Mouse (Mus musculus) intestine, embryonic 16.5 days (tissue): Measurements from ENCODE around the gene Myl6. TPM values are rescaled to one million over a fixed set of nuclear protein-coding genes. Genes with fewer than 3 reads are reported as not detected.
"Not testable (repeated sequence)": the region's sequence is repeated elsewhere in the genome, so short reads cannot be mapped to it uniquely, and the experiment has no call there.

ENCODE experiments used
- ATAC-seq: fragments of 200-750 bp; cut with Nextera tagmentation; 2 replicates; pipeline ENCODE4 v1.8.0; 2017; ENCODE audit warnings: moderate TSS enrichment, moderate library complexity
- H3K27ac ChIP-seq: fragments of 300-500 bp; sonication (generic); 2 replicates; pipeline ENCODE4 v1.5.1; 2014; ENCODE audit warnings: mild to moderate bottlenecking, low read length
- H3K27me3 ChIP-seq: fragments of 300-500 bp; sonication (generic); replicated peaks from 2 replicates; pipeline ENCODE4 v1.6.1; 2014; ENCODE audit warnings: low read length, control low read depth, mixed read lengths; ENCODE audit not compliant: control insufficient read depth, insufficient read depth
- H3K36me3 ChIP-seq: fragments of 300-500 bp; sonication (generic); 2 replicates; pipeline ENCODE4 v1.6.1; 2014; ENCODE audit warnings: low read length, control low read depth; ENCODE audit not compliant: control insufficient read depth, insufficient read depth
- H3K4me1 ChIP-seq: fragments of 300-500 bp; sonication (generic); 2 replicates; pipeline ENCODE4 v1.6.1; 2014; ENCODE audit warnings: low read length, control low read depth, mixed read lengths; ENCODE audit not compliant: control insufficient read depth, insufficient read depth
- H3K4me2 ChIP-seq: fragments of 300-500 bp; sonication (generic); 2 replicates; pipeline ENCODE4 v1.6.1; 2014; ENCODE audit warnings: low read depth, low read length, control low read depth
- H3K4me3 ChIP-seq: fragments of 300-500 bp; sonication (generic); 2 replicates; pipeline ENCODE4 v1.5.1; 2014; ENCODE audit warnings: mild to moderate bottlenecking, low read length
- H3K9ac ChIP-seq: fragments of 300-500 bp; sonication (generic); 2 replicates; pipeline ENCODE4 v1.6.1; 2014; ENCODE audit warnings: low read depth, low read length
- H3K9me3 ChIP-seq: fragments of 300-500 bp; sonication (generic); 2 replicates; pipeline ENCODE4 v1.6.1; 2016; ENCODE audit warnings: low read length, control low read depth; ENCODE audit not compliant: control insufficient read depth
- WGBS: fragments of 180-500 bp; shearing (Covaris S2); extraction: QIAGEN DNeasy Blood & Tissue Kit; methylation state at CpG from one replicate; pipeline ENCODE4 v1.1.7; 2014; 5-methylcytosine and 5-hydroxymethylcytosine counted together
- polyA plus RNA-seq: library from polyadenylated mRNA; unstranded; fragments of >200 nt; fragmentation: Nextera tagmentation; extraction: Ambion mirVana; gene quantifications from 2 replicates; pipeline ENCODE4 v1.2.1, GENCODE M21; 2015

The Myl6 gene
- polyA plus RNA-seq, 1 experiment from 2014 or later, result 1,876 TPM

GRCm38 (mm10) chr10:128493319-128493694 lies 638 bp downstream of the Myl6 start:
- ATAC-seq, result peak; percentile 29
- H3K4me1 ChIP-seq, result peaks cover 32% of the 10 kb centered on the region
- WGBS, result under 1% methylated on average over 12 of the region's 12 CpGs

GRCm38 (mm10) chr10:128492633-128493311 lies 1.2 kb downstream of the Myl6 start:
- Histone ChIP-seq H3K4me2 (peak overlapping the region; percentile 78), H3K4me1 (peaks cover 28% of the 10 kb centered on the region), H3K27ac (peak overlapping the region; percentile 98), H3K36me3 (peaks cover 12% of the 10 kb centered on the region), H3K4me3 (peak overlapping the region; percentile 87), H3K9me3 (no peaks in the 10 kb centered on the region), H3K9ac (peak overlapping the region; percentile 95), H3K27me3 (no peaks in the 10 kb centered on the region)
- 13% methylated on average over 12 of the region's 12 CpGs for WGBS
- peak; percentile 73 for ATAC-seq

More at GRCm38 (mm10) chr10:128493319-128493694, 638 bp downstream of the Myl6 start:
- no peaks in the 10 kb centered on the region for H3K27me3 ChIP-seq
- H3K4me2 ChIP-seq, result peak overlapping the region; percentile 78
- peak overlapping the region; percentile 87 for H3K4me3 ChIP-seq
- H3K36me3 ChIP-seq, result peaks cover 8% of the 10 kb centered on the region; the same call in 1 of the 2 replicates
- peak overlapping the region; percentile 98 for H3K27ac ChIP-seq
- H3K9ac ChIP-seq, result peak overlapping the region; percentile 95
- no peaks in the 10 kb centered on the region for H3K9me3 ChIP-seq

- Histone ChIP-seq H3K36me3 (peaks cover 18% of the 10 kb centered on the region), H3K4me2 (peak overlapping the region; percentile 78), H3K4me1 (peaks cover 28% of the 10 kb centered on the region), H3K9ac (peak overlapping the region; percentile 95), H3K4me3 (peak overlapping the region; percentile 87), H3K27ac (peak overlapping the region; percentile 98)
- not testable (repeated sequence) for H3K9me3 ChIP-seq, H3K27me3 ChIP-seq, ATAC-seq
- 32% methylated on average over 8 of the region's 8 CpGs for WGBS
Measured at GRCm38 (mm10) chr10:128492051-128492450, 1.9 kb downstream of the Myl6 start.

GRCm38 (mm10) chr10:128491495-128491894 lies 2.5 kb downstream of the Myl6 start:
- peak overlapping the region; percentile 78 for H3K4me2 ChIP-seq
- H3K4me3 ChIP-seq, result peak overlapping the region; percentile 87
- peaks cover 28% of the 10 kb centered on the region for H3K4me1 ChIP-seq
- peaks cover 21% of the 10 kb centered on the region for H3K36me3 ChIP-seq
- no peak for ATAC-seq
- no peaks in the 10 kb centered on the region for H3K9me3 ChIP-seq
- H3K9ac ChIP-seq, result peak overlapping the region; percentile 95
- H3K27ac ChIP-seq, result peak overlapping the region; percentile 98
- no peaks in the 10 kb centered on the region for H3K27me3 ChIP-seq
- 21% methylated on average over 6 of the region's 6 CpGs for WGBS

- Histone ChIP-seq H3K4me1 (peaks cover 28% of the 10 kb centered on the region), H3K4me2 (peak overlapping the region; percentile 78), H3K36me3 (peaks cover 21% of the 10 kb centered on the region), H3K4me3 (peak overlapping the region; percentile 87), H3K27me3 (no peaks in the 10 kb centered on the region), H3K27ac (peak overlapping the region; percentile 98), H3K9ac (peak overlapping the region; percentile 95; the same call in 1 of the 2 replicates), H3K9me3 (no peaks in the 10 kb centered on the region)
- no peak for ATAC-seq
- WGBS, result 25% methylated on average over 5 of the region's 5 CpGs
Measured at GRCm38 (mm10) chr10:128490912-128491311, 3.0 kb downstream of the Myl6 start.

- Histone ChIP-seq H3K4me3 (0 out of 2 replicates have a peak overlapping the region, but pooled peaks have one; percentile 9), H3K27me3 (no peaks in the 10 kb centered on the region), H3K9ac (no peak overlapping the region; the same call in 1 of the 2 replicates), H3K9me3 (no peaks in the 10 kb centered on the region), H3K4me1 (peaks cover 28% of the 10 kb centered on the region), H3K4me2 (no peak overlapping the region), H3K36me3 (peaks cover 25% of the 10 kb centered on the region), H3K27ac (peak overlapping the region; percentile 98)
- ATAC-seq, result no peak
- WGBS, result 35% methylated on average over 5 of the region's 5 CpGs
Measured at GRCm38 (mm10) chr10:128490232-128490631, 3.7 kb downstream of the Myl6 start.

GRCm38 (mm10) chr10:128489785-128490184 lies 4.2 kb downstream of the Myl6 start:
- Histone ChIP-seq H3K9me3 (no peaks in the 10 kb centered on the region), H3K36me3 (peaks cover 25% of the 10 kb centered on the region), H3K4me3 (peak overlapping the region; percentile 9; the same call in 1 of the 2 replicates), H3K4me1 (peaks cover 25% of the 10 kb centered on the region), H3K4me2 (no peak overlapping the region), H3K9ac (peak overlapping the region; percentile 27; the same call in 1 of the 2 replicates), H3K27me3 (no peaks in the 10 kb centered on the region), H3K27ac (peak overlapping the region; percentile 98)
- 40% methylated on average over 4 of the region's 4 CpGs for WGBS
- no peak for ATAC-seq

GRCm38 (mm10) chr10:128489380-128489779 lies 4.6 kb downstream of the Myl6 start:
- no peak overlapping the region for H3K4me2 ChIP-seq

GRCm38 (mm10) chr10:128488776-128489175 lies 5.2 kb downstream of the Myl6 start:
- H3K27ac ChIP-seq, result peak overlapping the region; percentile 14; the same call in 1 of the 2 replicates
- WGBS, result 68% methylated on average over 4 of the region's 4 CpGs
- no peak for ATAC-seq

More at GRCm38 (mm10) chr10:128489380-128489779, 4.6 kb downstream of the Myl6 start:
- Histone ChIP-seq H3K4me3 (no peak overlapping the region), H3K27ac (peak overlapping the region; percentile 98), H3K27me3 (no peaks in the 10 kb centered on the region), H3K9ac (peak overlapping the region; percentile 27; the same call in 1 of the 2 replicates), H3K36me3 (peaks cover 26% of the 10 kb centered on the region), H3K4me1 (peaks cover 22% of the 10 kb centered on the region), H3K9me3 (no peaks in the 10 kb centered on the region)
- WGBS, result 49% methylated on average over 5 of the region's 5 CpGs
- ATAC-seq, result no peak

More at GRCm38 (mm10) chr10:128488776-128489175, 5.2 kb downstream of the Myl6 start:
- H3K4me3 ChIP-seq, result no peak overlapping the region
- no peak overlapping the region; the same call in 1 of the 2 replicates for H3K4me2 ChIP-seq
- no peaks in the 10 kb centered on the region for H3K27me3 ChIP-seq
- H3K9me3 ChIP-seq, result no peaks in the 10 kb centered on the region
- H3K36me3 ChIP-seq, result peaks cover 32% of the 10 kb centered on the region
- H3K4me1 ChIP-seq, result peaks cover 22% of the 10 kb centered on the region
- H3K9ac ChIP-seq, result no peak overlapping the region
